Mouse (Mus musculus) ovary, postnatal 14 days (tissue): ENCODE data around the gene Tmem182.

Source experiments
- DNase-seq: peaks from one replicate; pipeline ENCODE4 v3.0.0; 2022; ENCODE audit warnings: low spot score

The Tmem182 gene

DNA sequence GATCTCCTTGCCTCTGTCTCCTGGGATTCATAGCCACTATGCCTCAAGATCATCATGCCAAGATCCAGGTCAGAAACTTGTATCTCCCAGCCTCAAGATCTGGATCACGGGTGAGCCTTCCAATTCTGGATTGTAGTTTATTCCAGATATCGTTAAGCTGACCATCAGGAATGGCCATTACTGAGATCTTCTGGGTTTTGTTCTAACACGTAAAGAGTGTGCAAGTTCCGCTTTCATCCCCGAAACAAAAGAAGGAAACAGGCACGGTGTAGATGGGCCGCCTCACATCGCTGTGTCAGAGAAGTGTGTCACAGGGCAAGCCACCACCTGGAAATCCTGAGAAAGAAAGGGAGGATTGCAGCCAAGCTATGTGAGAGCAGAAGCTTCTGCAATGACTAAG lies 6.3 kb upstream of the Tmem182 start:
- no peak for DNase-seq

DNA sequence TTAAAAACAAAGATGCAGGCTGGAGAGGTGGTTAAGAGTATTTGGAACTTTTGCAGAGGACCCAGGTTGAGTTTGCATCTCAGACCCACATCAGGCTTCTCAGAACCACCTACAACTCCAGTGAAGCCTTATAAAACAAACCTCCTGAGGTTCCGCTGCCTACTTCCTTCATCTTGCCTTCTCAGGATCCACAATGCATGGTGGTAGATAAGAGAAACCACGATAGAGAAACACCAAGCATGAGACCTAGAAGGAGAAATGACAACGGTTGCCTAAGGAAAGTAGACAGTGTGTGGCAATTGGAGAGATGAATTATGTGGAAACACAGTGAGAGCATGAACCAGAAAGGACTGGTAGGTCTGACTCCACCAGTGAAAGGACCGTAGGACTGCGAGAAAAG lies 4.5 kb upstream of the Tmem182 start:
- DNase-seq = no peak

DNA sequence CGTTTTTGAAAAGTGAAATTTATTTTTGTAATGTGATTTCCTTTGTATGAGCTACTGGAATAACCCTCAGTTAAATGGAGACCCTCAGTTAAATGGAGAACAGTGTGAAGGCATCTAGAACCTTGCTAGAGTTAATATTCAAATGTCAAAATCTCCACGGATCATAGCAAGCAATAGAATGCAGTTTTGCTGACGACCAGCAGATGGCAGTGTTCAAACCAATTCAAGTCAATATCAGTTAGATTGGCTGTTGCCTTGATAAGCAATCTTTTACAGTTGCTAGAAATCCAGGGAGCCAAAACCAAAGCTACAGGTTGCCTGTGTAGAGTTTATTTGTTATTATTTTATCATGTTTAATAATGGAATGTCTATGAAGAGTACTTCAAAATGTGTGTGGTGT lies 2.6 kb upstream of the Tmem182 start:
- DNase-seq = peak; percentile 23

DNA sequence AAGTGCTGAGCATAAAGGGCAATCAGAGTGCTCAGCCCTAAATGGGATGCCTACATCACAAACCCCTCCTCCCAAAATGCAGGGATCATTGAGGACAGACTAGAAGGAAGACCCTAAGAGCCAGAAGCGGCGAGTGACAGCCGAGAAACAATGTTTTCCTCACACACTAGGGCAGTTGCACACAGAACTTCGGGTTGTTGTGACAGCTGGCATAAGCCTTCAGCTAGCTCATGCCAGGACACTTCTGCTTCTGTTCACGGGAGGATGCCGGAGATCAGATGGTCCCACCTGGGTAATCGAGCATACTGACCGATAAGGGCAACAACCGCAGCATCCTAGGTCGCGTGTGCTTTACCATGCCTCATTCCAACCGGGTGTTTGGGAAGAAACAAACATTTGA lies 1.3 kb upstream of the Tmem182 start:
- no peak for DNase-seq

DNA sequence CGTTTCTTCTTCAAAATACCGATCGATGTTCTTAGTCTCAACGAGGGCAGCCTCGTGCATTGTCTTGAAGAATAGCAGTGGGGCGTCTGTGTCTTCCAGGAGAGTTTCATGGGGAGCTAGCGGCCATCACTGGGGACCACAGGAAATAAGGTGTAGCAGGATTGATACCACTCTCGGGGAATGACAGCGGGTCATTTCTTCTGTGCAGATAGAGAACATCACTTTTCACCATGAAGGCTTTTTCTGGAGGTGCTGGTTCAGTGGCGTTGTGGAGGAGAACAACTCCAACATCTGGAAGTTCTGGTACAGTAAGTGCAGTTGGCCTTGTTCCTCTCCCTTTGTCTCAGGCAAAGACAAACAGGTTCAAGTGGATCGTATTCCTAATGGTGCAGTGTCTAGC lies 490 bp downstream of the Tmem182 start:
- no peak for DNase-seq

DNA sequence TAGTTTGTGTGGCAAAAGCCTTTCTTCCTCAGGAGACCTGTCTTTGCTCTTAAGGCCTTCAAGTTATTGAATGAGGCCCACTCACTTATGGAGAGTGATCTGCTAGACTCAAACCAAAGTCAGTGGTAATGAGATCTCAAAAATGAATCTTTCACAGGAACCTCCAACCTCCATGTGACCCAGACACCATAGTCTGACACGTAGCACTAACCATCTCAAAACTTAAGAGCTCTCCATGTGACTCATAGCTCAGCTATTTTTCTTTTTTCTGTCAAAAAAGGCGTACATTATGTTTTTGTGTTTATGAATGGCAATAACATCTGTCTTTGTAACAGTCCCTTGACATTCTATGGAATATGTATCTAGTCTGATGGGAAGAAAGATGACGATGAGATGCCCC lies 3.2 kb downstream of the Tmem182 start:
- no peak for DNase-seq

DNA sequence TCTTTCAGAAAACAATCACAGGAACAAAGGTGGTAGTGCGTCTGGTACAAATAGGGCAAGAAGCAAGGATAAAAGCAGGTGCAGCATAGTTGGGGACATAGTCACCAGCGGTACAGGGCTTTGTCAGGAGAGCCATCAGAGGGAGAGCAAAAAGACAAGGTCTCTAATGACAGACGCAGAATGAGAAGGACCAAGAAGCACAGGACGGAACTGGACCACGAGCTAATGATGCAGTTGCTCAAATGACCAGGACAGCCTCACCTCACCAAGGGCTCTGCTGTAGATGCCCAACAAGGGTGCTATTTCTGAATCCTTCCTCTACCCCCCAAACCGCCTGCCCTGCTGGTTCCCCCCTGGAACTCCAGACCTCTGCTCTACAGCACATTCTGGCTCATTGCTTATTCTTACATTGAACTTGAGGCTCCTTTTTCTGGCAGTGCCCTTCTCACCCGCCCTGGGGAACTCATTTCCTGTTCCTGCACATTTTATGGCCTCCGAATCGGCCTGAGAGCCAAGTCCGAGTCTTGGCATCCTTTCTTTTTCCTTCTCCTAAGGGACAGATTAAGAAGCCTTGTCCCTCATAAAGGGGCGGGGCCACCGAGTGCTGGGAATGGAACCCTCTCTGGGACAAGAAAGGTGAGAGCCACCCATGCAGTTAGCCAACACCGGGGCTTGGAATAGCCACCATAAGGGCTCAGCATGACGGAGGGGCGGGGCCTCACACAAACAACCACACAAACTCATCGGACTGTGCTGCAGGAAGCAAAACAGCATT lies 9.9 kb downstream of the Tmem182 start:
- no peak for DNase-seq

DNA sequence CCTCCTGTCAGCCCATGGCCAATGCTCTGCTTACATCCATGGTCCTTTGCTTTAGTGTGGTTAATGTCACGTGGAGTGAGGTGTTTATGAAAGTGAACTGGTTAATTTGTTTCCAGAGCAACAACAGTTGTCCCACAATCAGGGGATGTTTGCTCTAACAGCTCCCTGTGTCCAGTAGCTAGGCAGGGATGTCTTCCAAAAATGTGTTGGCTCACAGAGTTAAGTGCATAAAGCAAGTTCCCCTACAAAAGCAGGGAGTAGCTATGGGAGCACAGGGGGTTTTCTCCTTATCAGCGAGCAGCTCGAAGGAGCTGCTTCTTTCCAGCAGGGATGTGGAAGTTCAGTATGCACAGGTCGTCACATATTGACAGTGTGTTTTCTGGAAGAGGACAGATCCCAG lies 19.1 kb downstream of the Tmem182 start:
- DNase-seq = no peak

DNA sequence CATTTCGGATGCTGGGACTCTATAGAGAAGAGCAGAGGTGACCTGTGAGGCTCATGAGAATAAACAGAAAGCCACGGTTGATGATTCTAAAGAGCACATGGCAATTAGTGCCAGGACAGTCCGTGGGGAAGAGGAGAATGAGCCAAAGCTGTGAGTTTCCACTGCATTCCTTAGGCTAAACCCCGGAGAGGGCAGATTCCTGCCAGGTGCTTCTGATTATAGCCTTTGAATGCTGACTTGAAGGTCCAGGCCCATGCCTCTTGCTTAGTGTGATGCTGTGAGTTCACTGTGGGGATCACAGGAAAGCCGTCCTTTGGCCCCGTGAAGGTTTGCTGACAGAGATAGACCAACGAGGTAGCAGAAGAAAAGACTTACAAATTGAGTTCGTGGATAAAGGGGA lies 19.5 kb downstream of the Tmem182 start:
- DNase-seq = no peak

DNA sequence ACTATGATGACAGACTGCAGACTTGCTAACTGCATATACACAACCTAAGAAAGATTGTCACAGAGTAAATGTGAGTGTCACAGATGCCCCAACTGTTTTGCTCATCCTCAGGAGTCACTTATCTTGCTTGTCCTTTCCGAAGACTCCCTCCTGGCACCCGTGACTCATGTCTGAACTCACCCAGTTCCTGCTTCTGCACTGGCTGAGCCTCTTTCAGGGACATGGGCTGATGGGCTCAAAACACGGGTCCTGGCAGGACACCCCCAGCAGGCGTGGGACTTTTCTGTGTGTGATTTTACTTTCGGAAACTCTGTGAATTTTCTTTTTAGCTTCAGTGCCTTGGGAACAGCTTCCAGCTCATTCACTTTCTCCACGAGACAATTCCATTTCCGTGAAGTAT lies 20.4 kb downstream of the Tmem182 start:
- DNase-seq = no peak

DNA sequence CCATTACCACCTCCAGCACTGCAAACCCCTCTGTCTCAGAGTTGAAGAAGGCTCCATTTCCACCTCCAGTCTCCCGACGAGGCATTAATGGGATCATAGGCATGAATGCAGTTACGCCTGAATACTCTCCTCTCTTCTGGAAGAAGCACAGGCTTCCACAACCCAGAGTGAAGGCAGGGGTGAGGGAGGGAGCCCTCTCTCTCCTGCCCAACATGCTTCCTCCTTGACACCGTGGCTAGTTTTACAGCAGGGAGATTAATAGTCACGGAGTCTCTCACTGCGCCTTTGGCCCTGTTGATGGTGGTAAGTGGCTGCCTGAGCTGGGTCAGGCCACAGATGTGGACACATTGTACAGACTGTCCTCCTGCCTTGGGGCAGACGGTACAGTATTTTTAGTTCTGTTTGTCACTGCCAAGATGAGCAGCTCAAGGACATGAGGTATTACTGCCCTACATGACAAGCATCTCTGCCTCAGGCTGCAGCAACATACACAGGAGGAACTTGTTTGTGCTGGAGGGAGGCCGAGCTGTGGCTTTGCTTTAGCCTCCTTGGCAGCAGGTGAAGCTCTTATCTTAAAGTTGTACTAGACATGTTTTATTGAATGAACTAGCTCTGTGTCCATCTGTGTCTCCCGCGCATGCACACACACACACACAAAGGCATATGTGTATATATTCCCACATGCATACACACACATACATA lies 24.0 kb downstream of the Tmem182 start:
- DNase-seq = no peak

DNA sequence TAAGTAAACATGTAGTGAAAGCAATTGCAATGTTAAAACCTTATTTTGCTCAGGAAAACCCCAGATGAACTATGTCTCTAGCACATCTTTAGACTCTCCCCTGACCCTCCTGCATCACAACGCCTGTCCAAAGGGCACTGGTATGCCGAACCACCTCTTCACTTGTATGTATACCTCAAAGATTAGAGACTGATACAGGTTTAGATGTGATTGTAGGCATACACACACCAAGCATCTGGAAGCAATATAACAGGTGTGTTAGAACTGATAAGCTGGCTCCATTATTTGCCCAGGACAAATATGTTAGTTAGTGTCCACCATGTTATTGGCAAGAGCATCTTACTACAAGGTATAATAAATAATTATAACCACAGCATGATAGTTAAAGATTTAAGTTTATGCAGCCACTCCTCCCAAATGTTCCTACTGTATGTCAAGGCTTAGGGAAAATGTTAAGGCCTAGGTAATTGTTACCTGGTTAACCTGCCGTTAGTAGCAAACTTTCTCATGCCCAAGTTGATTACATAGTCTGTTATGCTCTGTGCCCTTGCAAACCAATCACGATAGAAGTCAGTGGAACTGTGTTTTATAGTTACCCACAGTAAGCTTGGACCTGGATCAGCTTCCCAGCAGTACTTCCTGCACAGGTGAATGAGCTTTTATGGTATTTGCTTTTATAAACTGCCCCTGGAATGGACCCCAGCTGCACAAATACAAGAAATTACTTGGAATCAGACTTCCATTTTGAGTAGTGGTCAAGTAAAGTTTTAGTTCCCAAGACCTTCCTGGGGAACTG lies 25.5 kb downstream of the Tmem182 start:
- no peak for DNase-seq

DNA sequence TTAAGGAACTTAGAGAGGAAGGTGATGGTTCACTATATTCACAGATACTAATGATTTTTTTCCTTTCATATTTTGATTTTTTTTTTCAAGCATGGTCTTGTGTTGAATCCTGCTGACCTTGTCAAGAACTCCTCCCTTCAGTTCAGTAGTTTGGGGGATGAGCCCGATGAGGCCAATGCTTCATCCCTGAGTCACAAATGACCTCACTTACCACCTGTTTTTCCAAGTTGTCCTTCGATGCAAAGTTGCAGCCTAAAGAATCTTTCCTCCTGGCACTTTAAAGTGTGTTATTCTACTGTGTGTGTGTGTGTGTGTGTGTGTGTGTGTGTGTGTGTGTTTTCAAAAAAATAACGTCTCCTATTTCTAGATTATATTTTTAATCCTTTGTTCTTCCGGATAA lies 30.1 kb downstream of the Tmem182 start:
- no peak for DNase-seq

DNA sequence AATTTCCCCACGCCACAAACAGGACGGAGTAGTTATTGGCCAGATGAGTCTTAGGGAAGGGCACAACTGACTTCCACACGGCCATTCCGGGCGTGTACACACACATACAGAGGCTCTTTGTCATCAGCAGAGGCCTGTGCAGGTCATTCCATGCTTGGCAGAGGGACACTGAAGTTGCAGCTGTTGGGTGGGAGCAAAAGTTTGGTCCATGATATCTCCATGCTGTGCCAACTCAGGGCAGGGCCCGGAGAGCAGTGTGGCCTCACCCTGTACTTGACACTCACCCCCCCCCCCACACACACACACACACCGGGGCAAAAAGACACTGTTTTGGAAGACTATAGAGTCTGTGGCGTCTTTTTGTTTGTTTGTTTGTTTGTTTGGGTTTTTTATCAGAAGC lies 35.2 kb downstream of the Tmem182 start:
- no peak for DNase-seq

DNA sequence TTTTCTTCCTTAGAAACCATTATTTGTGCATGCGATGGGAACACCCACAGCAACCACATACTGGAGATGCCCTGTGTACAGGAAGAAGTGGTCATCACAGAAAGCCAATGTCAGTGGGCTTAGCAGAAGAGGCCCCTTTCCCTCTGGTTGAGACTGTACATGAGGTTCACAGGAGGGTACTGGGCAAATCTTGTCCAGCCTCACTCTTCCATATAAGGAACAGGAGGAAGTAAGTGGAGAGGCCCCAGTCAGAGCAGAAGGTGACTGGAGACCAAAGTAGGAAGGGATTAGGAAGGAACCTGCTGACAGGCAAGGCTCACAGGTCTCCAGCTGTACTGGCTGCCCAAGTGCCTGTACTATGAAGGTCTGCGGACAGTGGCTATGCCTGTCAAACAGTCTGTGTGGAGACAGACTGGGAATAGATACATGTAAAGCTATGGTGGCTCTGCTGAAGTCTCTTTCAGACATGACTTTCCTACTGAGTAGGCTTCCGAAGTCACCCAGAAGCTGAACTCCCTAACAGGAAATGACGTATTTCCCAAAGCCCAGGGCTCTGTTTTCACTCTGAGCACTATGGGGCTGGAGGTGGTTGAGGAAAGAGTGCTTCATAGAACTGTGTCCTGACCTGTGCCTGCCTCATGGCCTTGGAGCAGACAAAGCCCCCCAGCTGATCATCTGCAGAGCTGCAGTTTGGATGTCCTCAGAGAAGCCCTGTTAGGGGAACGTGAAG lies 35.8 kb downstream of the Tmem182 start:
- no peak for DNase-seq

DNA sequence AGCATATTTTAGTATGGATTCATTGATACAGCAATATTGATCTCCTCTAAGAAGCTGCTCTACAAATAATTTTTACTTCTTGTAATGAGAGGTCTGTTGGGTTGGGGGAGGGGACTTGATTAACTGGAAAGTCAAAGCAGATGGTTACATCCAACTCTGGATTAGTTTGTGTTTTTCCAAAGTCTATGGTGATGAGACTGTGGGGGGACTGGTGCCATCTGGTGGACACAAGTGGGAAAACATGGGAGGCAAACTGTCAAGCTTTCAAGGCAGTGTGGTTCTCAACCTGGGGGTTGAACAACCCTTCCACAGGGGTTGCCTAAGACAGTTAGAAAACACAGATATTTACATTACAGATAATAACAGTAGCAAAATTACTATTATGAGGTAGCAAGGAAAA lies 39.2 kb downstream of the Tmem182 start:
- peak; percentile 62 for DNase-seq

DNA sequence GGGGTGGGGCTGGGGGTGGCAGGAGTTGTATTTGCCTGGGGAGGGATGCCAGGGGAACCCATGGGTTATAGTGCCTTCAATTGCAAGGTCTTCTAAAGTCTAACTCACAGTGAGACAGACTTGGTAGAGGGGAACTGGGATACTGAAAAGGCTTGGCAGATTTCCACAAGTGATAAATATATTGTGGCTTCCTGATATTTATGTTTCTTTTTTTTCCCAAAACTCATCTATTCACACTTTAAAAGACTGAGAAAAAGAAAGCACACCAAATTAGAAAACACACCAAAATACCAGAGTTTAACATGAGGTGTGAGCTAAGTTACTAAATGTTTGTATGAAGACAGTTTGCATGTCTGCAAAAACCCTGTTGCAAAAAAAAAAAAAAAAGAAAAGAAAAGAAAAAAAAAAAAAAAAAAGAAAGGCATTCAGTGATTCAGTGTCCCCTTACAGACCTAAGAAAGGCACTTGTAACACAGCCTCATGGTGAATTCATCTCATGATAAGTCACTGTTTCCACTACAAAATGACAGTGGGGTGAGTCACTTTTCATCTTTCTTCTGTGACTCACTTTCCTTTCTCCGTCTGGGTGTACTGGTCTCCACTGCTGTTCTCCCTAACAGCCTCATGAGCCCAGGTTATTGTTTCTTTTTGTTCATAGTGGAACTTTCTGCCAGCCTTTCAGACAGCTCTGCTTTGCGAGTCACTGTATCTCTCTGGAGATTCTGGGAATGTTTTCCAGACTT lies 42.0 kb downstream of the Tmem182 start:
- DNase-seq = no peak

DNA sequence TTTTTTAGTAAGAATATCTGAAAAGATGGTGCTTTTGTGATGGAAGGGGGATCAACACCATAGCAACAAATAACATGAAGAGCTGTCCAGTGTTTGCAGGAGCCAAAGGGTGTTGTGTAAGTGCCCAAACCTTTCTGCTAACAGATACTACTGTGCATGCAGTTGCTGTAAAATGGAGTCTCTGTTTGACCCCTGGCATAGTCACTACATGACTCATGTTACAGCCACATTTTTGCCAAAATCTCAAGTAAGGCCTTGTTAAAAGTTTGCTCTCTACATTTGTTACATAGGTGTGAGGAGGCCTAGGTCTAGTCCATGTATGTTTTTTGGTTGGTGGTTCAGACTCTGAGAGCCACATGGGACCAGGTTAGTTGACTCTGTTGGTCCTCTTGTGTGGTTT lies 45.9 kb downstream of the Tmem182 start:
- no peak for DNase-seq

DNA sequence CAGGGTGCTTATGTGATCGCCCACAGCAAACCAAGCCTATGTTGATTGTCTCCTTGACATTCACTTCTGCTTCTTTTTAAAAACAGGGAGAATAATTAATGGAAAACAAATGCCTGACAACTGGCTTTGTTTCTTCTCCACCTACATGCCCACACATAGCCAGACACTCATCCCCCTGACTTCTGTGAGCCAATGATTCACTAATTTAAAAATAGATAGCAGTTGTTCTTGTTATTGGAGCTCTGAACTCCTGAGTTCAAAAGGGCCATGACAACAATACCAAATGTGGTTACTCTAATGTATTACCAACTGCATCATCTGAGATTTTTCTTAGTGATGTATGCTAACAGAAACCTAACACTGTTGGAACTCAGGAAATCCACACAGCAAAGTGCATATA lies 49.9 kb downstream of the Tmem182 start:
- DNase-seq = no peak

DNA sequence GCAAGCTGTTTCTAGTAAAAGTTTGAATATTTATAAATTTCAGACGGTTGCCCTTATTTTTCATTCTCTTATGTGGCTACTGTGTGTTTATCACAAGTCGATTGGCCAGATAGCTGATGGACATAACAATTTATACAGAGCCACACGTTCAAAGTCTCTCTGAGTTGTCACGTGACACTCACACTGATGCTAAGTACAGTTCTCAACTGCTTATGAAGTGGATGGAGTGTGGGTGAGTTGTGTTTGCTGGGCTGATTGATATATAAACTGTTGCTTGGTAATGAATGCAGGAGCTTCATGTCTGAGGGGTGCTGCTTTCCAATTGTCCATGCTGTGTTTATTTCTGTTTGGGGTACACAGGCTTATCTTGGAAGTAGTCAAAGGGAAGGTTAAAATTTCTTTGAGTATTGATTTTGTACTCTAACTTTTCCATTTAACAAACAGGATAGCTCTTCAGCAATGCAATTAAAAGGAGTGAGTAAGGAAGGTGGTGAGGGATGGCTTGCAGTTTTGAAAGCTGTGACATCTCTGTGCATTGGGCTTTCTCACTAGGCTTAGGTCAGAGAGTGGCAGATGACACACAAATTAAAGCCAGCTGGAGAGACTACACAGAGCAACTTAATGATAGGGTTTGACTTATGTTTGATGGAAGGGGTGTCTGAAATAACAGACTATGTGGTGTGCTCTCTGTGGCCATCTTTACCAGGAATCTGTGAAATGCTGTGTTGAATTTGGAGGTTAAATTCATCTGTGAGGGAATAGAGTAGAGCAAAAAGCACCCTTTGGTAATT lies 51.6 kb downstream of the Tmem182 start:
- DNase-seq = no peak

DNA sequence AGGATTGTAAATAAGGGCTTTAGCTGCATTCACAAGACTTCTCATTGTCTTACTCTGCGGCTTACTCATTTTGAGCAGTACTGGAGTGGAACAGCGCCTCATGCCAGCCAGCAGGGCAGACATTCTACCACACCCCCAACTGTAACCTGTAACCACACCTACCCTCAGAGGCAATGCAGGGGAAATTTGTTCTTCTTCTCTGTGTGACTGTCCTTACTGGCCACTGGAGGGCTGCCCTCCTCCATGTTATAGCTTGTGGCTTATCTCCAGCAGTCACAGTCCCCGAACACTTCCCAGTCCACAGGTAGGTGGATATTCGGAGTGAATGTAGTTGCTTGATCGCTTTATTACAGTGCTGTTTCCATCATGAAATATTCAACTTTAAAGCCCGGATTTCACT lies 59.6 kb downstream of the Tmem182 start:
- no peak for DNase-seq
